In the genomic region with DNA sequence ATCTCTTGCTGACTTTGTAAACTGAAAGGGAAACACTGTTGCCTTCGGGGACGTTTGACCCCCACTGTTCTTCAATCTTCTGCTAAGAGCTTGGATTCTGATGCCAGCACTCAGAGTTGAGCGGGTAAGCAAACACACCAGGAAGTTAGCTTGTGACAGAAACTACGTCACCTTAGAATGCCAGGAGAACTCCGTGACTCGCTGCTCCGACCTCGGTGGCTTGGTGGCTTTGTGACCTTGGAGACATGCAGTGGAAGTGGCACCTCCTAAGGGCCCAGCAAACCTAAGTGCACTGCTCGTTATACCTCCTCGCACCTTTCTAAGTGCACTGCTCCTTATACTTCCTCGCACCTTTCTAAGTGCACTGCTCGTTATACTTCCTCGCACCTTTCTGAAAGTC, we compare ENCODE assay signal across 10 mouse cellular contexts. TPM values are rescaled to one million over a fixed set of nuclear protein-coding genes. Genes with fewer than 3 reads are reported as not detected.
DNase-seq lines count a peak whose midpoint lies in the region; ATAC-seq and TF ChIP-seq lines count a peak whose summit lies in the region.
"Had no signal": no experiment of that assay in that cellular context is flagged by ENCODE, and none has a peak within 500 bp of the region (broad histone marks: within the 10 kb centered on the region; RNA-seq: fewer than 3 reads in every experiment).

No protein-coding gene starts in this region.

- TF ChIP-seq EP300 in lung, postnatal 0 days (IDR thresholded peaks at IDR 0.05) = no peak

- DNase-seq in heart, postnatal 25 days (ENCODE audit: low spot score) = no peak
- peak; percentile 28 for DNase-seq in CD4-positive helper T cell, adult 2 months (ENCODE audit: low read depth, low spot score)
- DNase-seq in lung, postnatal 0 days (ENCODE audit: low spot score) = peak; percentile 71
- no peak for DNase-seq in left cerebral cortex, postnatal 4 days
- DNase-seq in adrenal gland, postnatal 25 days = no peak
- DNase-seq in midbrain, embryonic 10.5 days (ENCODE audit: low spot score) = no peak

- WGBS in heart, embryonic 16.5 days = 46% methylated on average over 13 of the region's 13 CpGs
- WGBS in lung, postnatal 0 days = 25% methylated on average over 13 of the region's 13 CpGs
- WGBS in midbrain, embryonic 10.5 days = 73% methylated on average over 13 of the region's 13 CpGs

- intact Hi-C loops in heart, postnatal 25 days (cut with DNase I) = no loop called here
- intact Hi-C loops in left cerebral cortex, postnatal 4 days (cut with DNase I) = no loop called here

- H3K27me3 ChIP-seq in heart, embryonic 16.5 days (ENCODE audit: control insufficient read depth, insufficient read depth, low read length) = no peaks in the 10 kb centered on the region
- H3K27me3 ChIP-seq in lung, postnatal 0 days (replicated peaks; ENCODE audit: insufficient read depth, low read length) = no peaks in the 10 kb centered on the region
- H3K27me3 ChIP-seq in midbrain, embryonic 10.5 days (ENCODE audit: low read depth, poor library complexity, severe bottlenecking) = no peaks in the 10 kb centered on the region
- H3K27me3 ChIP-seq: midbrain, embryonic 15.5 days had no signal

- peaks cover 6% of the 10 kb centered on the region for H3K9me3 ChIP-seq in heart, embryonic 16.5 days (replicated peaks; ENCODE audit: control insufficient read depth, low read length)
- H3K9me3 ChIP-seq in lung, postnatal 0 days (ENCODE audit: low read length) = no peaks in the 10 kb centered on the region
- no peaks in the 10 kb centered on the region; the same call in 1 of the 2 replicates for H3K9me3 ChIP-seq in midbrain, embryonic 10.5 days (replicated peaks)
- H3K9me3 ChIP-seq: G1E; midbrain, embryonic 15.5 days had no signal

- no peak for TF ChIP-seq CTCF in lung, postnatal 0 days (IDR thresholded peaks at IDR 0.05)

- H3K36me3 ChIP-seq in heart, embryonic 16.5 days (ENCODE audit: control insufficient read depth, insufficient read depth) = no peaks in the 10 kb centered on the region
- H3K36me3 ChIP-seq in lung, postnatal 0 days (ENCODE audit: insufficient read depth, low read length) = no peaks in the 10 kb centered on the region
- no peaks in the 10 kb centered on the region for H3K36me3 ChIP-seq in midbrain, embryonic 10.5 days
- H3K36me3 ChIP-seq: G1E; midbrain, embryonic 15.5 days had no signal

- peak overlapping the region; percentile 48 for H3K4me2 ChIP-seq in heart, embryonic 16.5 days (ENCODE audit: low read depth, low read length)
- H3K4me2 ChIP-seq in lung, postnatal 0 days (replicated peaks; ENCODE audit: low read depth, low read length) = peak overlapping the region; percentile 44

- H3K4me1 ChIP-seq in heart, embryonic 16.5 days (ENCODE audit: control insufficient read depth, insufficient read depth, low read length) = peaks cover 5% of the 10 kb centered on the region
- H3K4me1 ChIP-seq in lung, postnatal 0 days (ENCODE audit: insufficient read depth, low read depth, low read length) = peaks cover 4% of the 10 kb centered on the region; the same call in 1 of the 2 replicates
- no peaks in the 10 kb centered on the region for H3K4me1 ChIP-seq in midbrain, embryonic 10.5 days

- H3K27ac ChIP-seq in heart, embryonic 16.5 days (ENCODE audit: low read length) = peak overlapping the region; percentile 21; the same call in 1 of the 2 replicates
- H3K27ac ChIP-seq in lung, postnatal 0 days (ENCODE audit: low read length) = peak overlapping the region; percentile 71
- H3K27ac ChIP-seq in midbrain, embryonic 10.5 days (replicated peaks) = no peak overlapping the region

- H3K4me3 ChIP-seq in heart, embryonic 16.5 days (ENCODE audit: low read length) = peak overlapping the region; percentile 15; the same call in 1 of the 2 replicates
- peak overlapping the region; percentile 23; the same call in 1 of the 2 replicates for H3K4me3 ChIP-seq in lung, postnatal 0 days (ENCODE audit: low read depth, low read length)
- no peak overlapping the region for H3K4me3 ChIP-seq in midbrain, embryonic 10.5 days
- H3K4me3 ChIP-seq: midbrain, embryonic 15.5 days had no signal

- ATAC-seq in heart, embryonic 16.5 days (replicated peaks; ENCODE audit: extremely low read depth, insufficient read depth, low FRiP score) = peak; percentile 23; the same call in 1 of the 2 replicates
- ATAC-seq in erythroblast, adult 5-6 weeks (replicated peaks; ENCODE audit: low FRiP score, poor library complexity, severe bottlenecking) = peak; percentile 58
- ATAC-seq in lung, postnatal 0 days = peak; percentile 60
- ATAC-seq: midbrain, embryonic 15.5 days had no signal

- peak overlapping the region; percentile 38; the same call in 1 of the 2 replicates for H3K9ac ChIP-seq in heart, embryonic 16.5 days (ENCODE audit: low read length)
- no peak overlapping the region for H3K9ac ChIP-seq in lung, postnatal 0 days (replicated peaks; ENCODE audit: low read depth)
- H3K9ac ChIP-seq: midbrain, embryonic 15.5 days had no signal

RNA-seq across cellular contexts. Expression of gene Nmi, which starts 9.0 kb away (rescaled TPM):
- polyA plus RNA-seq in heart, embryonic 16.5 days (2015; fragmentation: Nextera tagmentation; extraction: Ambion mirVana) = 19.9 and 21.9 TPM in 2 replicates
- total RNA-seq in heart, postnatal 25 days (2021) = 1 to 10 TPM; 5.6 to 6.4 TPM
- total RNA-seq in erythroblast, adult 5-6 weeks (2015; ENCODE audit: low replicate concordance) = 2.3 and 17.1 TPM in 2 replicates
- 10.8 and 30.0 TPM in 2 replicates for total RNA-seq in erythroblast, adult 5-6 weeks (2017; ENCODE audit: low replicate concordance)
- 36.6 and 38.4 TPM in 2 replicates for polyA plus RNA-seq in lung, postnatal 0 days (2015; fragmentation: Nextera tagmentation; extraction: Ambion mirVana)
- total RNA-seq in left cerebral cortex, postnatal 4 days (2021) = 1 to 10 TPM; 1.7 to 2.6 TPM
- total RNA-seq in adrenal gland, postnatal 25 days (2021) = 8.8 and 15.1 TPM in 2 replicates
- 4.2 and 5.2 TPM in 2 replicates for polyA plus RNA-seq in midbrain, embryonic 10.5 days (2016; fragmentation: Nextera tagmentation; extraction: Ambion mirVana)

RNA-seq across cellular contexts. Expression of gene Rbm43, which starts 47.3 kb away (rescaled TPM):
- polyA plus RNA-seq in heart, embryonic 16.5 days (2015; fragmentation: Nextera tagmentation; extraction: Ambion mirVana) = 15.0 and 18.5 TPM in 2 replicates
- 1 to 10 TPM; 3.9 to 4.4 TPM for total RNA-seq in heart, postnatal 25 days (2021)
- 13.3 and 25.7 TPM in 2 replicates for total RNA-seq in erythroblast, adult 5-6 weeks (2015; ENCODE audit: low replicate concordance)
- 12.5 and 16.9 TPM in 2 replicates for total RNA-seq in erythroblast, adult 5-6 weeks (2017; ENCODE audit: low replicate concordance)
- 14.7 and 17.0 TPM in 2 replicates for polyA plus RNA-seq in lung, postnatal 0 days (2015; fragmentation: Nextera tagmentation; extraction: Ambion mirVana)
- total RNA-seq in left cerebral cortex, postnatal 4 days (2021) = 10 to 100 TPM; 14.5 to 15.3 TPM
- total RNA-seq in adrenal gland, postnatal 25 days (2021) = 16.8 and 18.0 TPM in 2 replicates
- 5.9 and 7.0 TPM in 2 replicates for polyA plus RNA-seq in midbrain, embryonic 10.5 days (2016; fragmentation: Nextera tagmentation; extraction: Ambion mirVana)

RNA-seq across cellular contexts. Expression of gene Tnfaip6, which starts 55.5 kb away (rescaled TPM):
- 2.2 and 3.1 TPM in 2 replicates for polyA plus RNA-seq in heart, embryonic 16.5 days (2015; fragmentation: Nextera tagmentation; extraction: Ambion mirVana)
- under 1 TPM; 0.75 to 0.98 TPM for total RNA-seq in heart, postnatal 25 days (2021)
- not detected in 2 replicates for total RNA-seq in erythroblast, adult 5-6 weeks (2015; ENCODE audit: low replicate concordance)
- 1.1 TPM in 1 of 2 replicates, not detected in the other for total RNA-seq in erythroblast, adult 5-6 weeks (2017; ENCODE audit: low replicate concordance)
- 1.6 and 1.9 TPM in 2 replicates for polyA plus RNA-seq in lung, postnatal 0 days (2015; fragmentation: Nextera tagmentation; extraction: Ambion mirVana)
- total RNA-seq in left cerebral cortex, postnatal 4 days (2021) = 1 to 10 TPM; 2.2 to 2.3 TPM
- total RNA-seq in adrenal gland, postnatal 25 days (2021) = not detected in 2 replicates
- polyA plus RNA-seq in midbrain, embryonic 10.5 days (2016; fragmentation: Nextera tagmentation; extraction: Ambion mirVana) = 19.4 and 21.6 TPM in 2 replicates
- total RNA-seq: G1E had no signal
- polyA plus RNA-seq: G1E had no signal

Comparison
In these comparisons a context has a peak if more than half of its experiments do, and no peak if none do; other contexts are left out.
1. DNase-seq: peak in CD4-positive helper T cell, adult 2 months (single experiment) and lung, postnatal 0 days (single experiment); none in heart, postnatal 25 days (single experiment), left cerebral cortex, postnatal 4 days (single experiment), adrenal gland, postnatal 25 days (single experiment) and midbrain, embryonic 10.5 days (single experiment).
2. Peak in every context shown above with its lines, with median percentiles within 50 percentile points of each other: ATAC-seq.